Mouse (Mus musculus): ENCODE data around the gene Kcnip2.

Kcnip2 gene

DNA sequence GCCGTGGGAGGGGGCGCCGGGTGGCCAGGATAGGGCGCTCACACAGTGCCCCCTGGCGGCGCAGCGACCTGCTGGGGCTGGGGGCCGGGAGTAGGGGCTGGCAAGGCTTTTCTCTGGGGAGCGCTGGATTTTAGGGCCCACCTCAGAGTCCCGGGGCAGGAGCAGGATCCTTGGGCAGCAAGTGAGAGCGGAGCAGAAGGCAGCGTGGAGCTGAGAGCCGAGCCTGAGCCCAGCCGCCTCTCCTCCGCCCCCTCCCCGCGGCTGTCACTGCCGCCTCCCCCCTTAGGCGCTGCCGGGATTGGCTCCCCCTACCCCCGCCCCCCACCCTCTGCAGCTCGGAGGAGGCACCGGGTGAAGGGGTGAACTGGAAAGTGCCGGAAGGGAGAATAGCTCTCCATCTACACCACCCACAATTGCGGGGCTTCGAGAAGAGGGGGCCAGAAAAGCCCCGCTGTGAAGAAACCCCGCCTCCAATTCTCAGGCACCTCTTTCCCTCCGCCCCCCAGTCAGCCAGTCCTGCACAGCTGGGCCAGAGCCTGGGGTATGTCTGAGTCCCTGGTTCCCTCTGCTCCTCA is at the start of gene Kcnip2:
Kcnip2 (minus strand) TSS at position 231 of the 575 bp plus-strand sequence.
- DNase-seq (ENCODE audit: low spot score in 2 of 2): peak; percentile 54 to 57

DNA sequence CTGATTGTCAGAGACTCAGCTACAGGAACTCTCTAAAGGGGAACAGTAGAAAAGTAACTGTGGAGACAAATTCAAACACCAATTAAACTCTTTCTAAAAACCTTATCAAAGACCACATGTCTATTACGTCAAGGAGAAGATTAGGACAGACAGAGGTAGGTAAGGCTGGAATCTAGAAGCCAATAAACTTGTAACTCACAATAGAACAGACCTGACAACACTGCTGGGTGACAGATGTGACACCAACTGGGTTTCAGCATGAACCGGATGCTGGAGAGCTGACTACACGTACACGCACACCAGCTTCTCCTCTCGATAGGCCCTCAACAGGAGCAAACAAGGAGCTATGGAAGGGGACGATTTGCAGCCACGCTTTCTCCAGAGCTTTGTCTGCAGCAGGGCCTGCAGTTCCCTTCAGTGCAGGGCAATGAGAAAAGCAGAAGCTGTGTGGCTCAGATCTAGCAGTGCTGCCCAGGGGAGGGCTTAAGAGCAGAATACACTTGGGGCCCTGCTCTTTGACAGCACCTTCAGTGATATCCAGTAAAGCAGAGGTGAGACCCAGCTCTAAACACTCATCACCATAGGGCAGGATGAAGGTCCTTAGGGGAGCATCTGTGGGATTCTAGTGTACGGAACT is 39.5 kb upstream of the Kcnip2 start:
- no peak for DNase-seq (ENCODE audit: low spot score in 2 of 2)

DNA sequence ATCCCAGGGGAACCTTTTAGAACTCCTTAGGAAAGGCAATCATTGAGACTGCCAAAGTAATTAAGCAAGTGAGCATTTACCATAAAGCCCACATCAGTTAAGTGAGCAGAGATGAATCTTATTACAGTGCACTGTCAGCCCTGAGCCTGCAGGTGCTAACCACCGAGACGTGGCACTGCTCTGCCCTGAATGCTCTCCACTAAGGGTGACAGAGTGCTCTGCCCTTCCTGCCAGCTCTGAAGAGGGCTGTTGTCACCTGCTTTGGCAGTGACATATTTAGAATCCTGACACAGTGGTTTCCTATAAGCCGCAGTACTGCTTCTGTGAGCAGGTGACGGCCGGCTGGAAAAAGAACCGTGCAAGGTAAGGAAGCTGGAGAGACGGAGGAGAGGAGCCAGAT is 38.7 kb upstream of the Kcnip2 start:
- no peak for DNase-seq (ENCODE audit: low spot score in 2 of 2)

DNA sequence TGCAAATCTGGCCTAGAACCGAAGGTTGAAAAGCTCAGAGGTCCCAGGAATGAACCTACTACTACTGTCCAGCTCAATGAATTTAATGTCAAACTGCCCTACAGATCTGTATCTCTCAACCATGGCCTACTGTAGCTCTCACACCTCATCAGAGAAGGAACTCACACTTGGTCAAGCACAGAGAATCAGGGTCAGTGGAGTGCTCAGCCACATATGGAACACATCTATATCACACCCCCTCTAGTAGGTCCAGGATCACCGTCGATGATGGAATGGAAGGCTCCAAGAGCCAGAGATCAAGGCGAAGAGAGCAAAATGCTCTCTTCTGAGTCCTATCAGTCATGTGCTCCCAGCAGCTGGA is 31.9 kb upstream of the Kcnip2 start:
- DNase-seq (ENCODE audit: low spot score in 2 of 2): no peak

DNA sequence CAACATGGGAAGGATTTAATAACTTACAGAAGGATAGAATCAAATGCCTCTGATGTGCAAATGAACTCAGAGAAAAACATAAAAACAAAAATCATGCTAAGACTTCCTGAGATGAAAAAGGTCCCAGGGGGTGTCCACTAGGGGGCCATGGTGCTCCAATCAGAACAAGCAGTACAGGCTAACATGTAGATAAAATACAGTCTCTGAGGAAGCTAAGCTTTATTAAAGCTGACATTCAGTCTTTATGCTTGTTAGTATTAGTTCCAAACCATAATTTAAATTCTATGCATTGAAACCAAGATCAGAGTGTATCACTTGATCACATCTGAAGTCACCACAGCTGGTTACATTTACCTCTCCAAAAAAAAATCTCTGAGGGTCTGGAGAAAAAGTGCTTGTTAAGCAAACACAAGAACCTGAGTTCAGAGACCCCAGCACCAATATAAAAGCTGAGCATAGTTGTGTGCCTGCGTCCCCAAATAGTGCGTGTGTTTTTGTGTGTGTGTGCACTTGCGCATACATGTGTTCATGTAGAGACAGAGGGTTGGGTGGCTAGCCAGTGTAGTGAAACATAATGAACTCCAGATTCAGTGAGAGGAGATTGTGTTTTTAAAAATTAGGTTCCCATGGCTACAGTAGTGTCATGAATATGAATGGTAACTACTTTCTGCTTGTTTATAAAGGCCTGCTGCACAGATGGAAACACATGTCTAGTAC is 31.3 kb upstream of the Kcnip2 start:
- peak; percentile 26 to 46 for DNase-seq (ENCODE audit: low spot score in 2 of 2)

DNA sequence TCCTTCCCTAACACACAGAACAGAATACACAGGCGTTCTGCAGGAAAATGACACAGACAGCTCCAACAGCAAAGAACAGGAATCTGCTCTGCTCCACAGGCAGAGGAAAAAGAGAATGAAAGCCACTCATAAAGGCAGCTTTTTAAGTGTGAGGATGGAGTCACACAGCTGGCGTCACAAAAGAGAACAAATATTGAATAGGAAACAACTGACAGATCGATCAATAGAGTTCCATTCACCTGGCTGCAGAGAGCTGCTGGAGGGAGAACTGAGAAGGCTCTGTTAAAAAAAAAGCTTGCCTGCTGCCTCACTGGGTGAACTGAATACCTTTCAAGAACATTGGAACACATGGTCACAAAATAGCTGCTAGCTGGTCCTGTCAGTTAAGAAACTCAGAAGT is 28.3 kb upstream of the Kcnip2 start:
- DNase-seq (ENCODE audit: low spot score in 2 of 2): no peak

DNA sequence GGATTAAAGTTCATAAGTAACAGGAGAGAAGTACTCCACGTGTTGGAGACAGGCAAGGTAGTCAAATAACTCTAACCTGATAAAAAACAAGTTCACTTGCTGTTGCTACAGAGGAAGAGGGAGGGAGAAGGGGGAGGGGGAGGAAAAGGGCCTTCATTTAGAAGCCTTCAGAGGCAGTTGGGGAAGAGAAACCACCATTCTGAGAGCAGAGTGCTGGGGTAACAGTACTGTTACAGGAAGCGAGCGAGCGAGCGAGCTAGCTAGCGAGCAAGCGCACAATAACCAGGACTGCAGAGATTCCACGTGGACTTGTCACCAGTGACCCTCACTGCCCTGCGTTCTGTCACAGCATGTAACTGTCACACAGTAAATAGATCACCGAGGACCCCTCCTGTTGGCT is 27.6 kb upstream of the Kcnip2 start:
- no peak for DNase-seq (ENCODE audit: low spot score in 2 of 2)

DNA sequence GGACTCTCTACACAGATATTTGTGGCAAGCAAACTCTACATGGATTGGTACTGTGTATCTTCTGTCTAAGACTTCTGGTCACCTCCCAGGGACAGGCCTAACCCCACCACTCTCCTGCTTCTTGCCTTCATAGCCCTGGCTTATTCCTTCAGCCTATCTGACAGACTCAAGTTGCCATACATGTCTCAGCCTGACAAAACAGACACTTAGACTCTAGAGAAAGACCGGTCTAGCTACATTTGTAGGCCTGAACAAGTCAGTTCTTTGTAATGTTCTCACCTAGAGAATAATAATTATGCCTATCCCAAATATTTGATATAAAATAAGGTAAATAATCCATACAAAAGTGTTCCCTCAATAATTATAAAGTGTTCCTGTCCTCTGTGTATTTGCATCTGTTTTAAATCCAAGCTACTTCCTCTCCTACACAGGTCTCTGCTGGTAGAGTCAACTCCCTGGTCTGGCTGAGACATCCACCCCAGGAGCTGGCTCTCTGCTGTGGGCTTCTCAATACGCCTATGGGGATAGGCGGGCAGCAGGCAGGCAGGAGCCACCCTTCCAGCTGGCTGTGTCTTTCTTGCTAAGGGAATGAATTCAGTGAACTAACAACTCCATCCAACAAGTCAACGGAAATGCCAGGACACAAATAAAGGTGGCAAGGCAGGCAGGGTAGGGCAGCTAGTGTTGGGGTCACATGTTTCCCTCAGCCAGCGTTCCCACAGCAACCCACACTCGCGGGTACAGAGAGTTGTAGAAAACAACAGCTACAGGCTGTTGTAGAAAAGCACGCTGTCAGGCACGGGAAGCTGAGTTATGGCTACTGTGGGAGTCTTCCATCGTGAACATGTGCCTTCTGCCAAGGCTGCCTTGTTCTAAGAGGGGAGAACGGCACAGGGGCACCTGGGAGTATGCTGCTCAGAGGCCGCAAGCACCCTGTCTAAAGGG is 21.5 kb upstream of the Kcnip2 start:
- DNase-seq (ENCODE audit: low spot score in 2 of 2): peak; percentile 21 to 23

DNA sequence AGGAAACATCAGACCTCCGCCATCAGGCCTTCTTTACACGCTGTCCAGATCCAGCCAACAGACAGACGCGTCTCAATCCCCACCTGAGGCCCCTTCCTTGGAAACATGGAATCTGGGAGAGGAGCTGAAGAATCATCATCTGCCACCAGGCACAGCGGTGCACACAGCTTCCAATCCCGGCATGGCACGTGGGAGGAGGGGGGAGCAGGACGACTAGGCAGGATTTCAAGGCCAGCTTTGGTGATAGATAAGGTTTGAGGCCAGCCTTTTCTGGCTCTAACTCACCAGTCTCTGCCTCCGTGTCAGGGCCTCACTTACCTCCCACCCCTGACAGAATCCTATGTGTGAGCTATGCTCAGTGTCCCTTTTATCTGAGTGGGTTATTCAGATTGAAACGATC is 19.6 kb upstream of the Kcnip2 start:
- no peak for DNase-seq (ENCODE audit: low spot score in 2 of 2)

DNA sequence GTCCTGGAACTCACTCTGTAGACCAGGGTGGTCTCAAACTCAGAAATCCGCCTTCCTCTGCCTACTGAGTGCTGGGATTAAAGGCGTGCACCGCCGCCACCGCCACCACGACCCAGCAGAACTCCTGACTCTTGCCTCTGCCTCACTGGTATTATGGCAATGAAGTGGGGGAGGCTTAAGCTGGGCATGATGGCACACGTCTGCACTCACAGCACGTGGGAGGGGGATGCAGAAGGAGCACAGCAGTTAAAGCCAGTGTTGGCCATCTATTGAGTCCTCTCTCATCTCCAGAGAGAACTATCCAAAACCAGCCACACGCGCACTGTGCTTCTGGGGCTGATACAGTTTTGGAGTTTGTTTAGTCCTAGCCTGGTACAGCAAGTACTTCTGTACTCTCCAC is 17.8 kb upstream of the Kcnip2 start:
- DNase-seq (ENCODE audit: low spot score in 2 of 2): no peak

DNA sequence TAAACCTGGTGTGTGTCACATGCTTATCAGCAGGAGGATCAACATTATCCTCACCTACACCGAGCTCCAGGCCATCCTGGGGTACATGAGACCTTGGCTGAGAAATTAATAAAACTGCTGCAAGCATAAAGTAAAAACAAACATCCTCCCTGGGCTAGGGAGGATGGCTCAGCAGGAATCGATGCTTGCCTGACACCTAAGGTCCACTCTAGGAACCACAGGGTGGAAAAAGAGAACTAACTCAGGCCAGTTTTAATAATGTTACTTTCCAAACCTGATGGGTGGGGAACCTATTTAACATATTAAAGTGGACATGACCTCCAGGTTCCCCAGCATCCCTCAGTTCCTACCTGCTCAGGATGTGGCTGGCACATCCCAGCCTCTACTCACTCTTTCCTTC is 14.8 kb upstream of the Kcnip2 start:
- DNase-seq (ENCODE audit: low spot score in 2 of 2): no peak

DNA sequence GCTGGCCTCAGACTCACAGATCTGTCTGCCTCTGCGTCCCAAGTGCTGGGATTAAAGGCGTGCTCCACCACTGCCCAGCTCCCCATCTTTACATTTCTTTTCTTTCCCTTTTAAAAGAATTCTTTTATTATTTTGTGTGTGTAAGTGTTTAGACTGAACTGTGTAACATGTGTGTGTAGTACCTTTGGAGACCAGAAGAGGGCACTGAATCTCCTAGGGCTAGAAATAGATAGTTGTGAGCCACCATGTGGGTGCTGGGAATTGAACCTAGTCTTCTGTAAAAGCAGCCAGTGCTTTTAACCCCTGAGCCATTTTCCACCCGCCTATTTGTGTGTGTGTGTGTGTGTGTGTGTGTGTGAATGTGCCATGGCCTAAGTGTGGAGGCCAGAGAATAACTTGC is 11.9 kb upstream of the Kcnip2 start:
- no peak for DNase-seq (ENCODE audit: low spot score in 2 of 2)

DNA sequence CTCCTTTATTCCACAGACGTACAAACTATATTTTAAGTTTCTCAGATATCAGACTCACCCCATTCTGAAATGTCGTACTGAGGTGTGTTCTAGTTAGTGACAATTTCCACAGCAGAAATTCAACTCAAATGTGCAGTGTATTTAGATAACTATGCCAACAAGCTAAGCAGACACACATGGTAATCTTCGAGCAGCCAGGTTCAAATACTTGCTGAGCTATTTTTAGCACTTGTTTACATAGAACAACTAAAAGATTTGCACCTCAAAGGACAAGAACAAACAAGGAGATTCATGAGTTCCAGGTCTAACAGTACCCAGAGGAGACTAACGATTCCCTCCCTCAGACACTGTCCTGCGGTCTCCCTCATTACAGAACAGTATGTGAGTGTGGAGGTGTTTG is 11.3 kb upstream of the Kcnip2 start:
- no peak for DNase-seq (ENCODE audit: low spot score in 2 of 2)

DNA sequence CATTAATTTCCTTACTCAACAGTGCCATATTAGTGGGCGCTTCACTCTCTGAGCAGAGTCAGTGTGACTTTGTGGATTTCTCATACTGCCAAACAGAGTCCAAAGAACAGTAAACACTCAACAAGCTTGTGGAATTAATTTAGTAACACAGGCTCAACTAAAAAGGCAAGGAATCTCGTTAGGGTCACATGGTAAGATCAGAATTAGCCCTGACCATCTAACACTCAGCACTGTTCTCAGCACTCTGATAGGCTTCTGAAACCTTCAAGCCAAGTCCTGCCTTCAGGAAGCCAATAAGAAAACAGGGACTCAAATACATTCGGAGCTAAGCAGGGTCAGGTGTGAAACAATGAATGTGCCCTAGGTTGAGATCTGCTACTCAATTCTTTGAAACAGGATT is 10.3 kb upstream of the Kcnip2 start:
- no peak for DNase-seq (ENCODE audit: low spot score in 2 of 2)

DNA sequence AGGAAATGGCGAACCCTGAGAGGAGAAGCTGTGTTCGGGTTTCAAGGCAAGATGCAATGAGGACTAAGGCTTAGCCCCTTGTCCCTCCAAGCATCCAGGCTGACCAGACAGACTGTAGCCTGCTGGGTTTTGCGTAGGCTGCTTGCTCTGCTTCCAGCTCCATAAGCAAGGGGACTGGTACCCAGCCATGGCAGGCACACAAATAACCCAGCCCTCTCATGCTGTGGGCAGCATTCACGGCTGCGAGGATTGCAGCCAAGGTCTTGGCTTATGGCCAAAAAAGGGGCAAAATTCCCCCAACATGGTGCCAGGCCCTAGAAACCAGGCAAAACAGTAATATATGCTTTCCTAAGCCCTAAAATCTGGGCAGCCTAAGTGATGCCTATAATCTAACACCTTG is 6.0 kb upstream of the Kcnip2 start:
- no peak for DNase-seq (ENCODE audit: low spot score in 2 of 2)

DNA sequence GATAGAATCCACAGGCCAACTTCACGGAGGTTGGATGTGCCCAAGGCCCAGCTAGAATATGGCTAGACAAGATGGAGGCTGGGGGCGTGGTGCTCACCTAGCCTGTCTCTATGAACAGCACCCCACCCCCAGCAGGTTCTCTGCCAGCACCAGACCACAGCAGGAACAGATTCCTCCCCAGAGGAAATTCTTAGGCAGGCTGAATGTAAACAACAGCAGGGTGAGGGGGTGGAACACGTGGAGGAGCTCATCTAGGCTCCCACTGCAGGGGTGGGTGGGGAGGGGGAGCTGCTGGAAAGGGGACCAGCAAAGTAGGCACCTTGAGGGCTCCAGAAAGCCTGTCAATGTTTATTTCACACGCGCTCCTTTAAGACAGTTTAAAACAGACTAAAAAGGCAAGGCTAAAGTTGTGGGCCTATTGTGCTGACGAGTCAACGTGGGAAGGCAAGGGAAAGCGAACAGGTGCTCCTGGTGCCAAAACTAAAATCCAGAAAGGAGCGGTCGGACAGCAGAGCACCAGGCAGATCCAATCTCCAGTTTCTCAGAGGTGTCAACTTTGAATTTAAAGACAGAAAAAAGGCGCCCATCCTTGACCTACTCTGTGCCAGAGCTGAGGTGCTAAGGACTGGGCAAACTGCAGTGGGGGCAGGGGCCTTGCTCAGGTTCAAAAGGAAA is 2.1 kb upstream of the Kcnip2 start:
- peak; percentile 62 to 75 for DNase-seq (ENCODE audit: low spot score in 2 of 2)

DNA sequence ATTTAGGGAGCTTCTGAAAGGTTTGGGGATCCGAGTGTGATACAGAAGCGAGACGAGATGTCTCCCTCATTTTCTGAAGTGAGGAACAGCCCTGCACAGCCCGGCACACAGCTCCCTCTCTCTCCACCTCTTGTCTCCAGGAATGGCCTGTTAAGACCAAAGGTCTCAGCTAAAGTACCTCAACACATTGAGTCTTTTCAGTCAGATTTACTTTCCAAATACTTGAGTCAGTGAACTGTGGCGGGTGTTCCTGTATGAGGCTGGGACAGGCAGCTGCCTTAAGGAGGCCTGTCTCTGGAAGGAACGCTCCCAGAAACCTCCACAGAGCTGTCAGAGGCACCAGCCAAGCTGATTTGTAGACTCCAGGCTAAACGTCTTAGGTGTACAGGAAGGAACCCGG is 866 bp upstream of the Kcnip2 start:
- DNase-seq (ENCODE audit: low spot score in 2 of 2): peak in 1 of 2 experiments; percentile 18

DNA sequence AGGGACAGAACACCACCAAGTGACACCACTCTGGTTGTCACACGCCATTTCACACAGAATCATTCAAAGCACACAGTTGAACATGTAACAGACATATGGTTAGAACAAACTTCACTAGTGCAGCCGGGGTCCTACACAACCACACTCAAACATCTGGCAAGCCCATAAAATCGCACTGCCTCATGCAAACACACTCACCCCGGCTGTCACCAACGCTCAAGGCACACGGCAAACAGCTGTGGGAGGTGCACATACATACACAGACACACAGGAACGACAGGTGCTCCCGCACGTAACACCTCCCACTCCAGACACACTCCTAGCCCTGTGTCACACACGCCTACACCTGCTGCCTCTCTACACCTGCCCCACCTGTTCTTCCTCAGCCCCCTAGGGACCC is 691 bp downstream of the Kcnip2 start:
- peak in 1 of 2 experiments; percentile 51 for DNase-seq (ENCODE audit: low spot score in 2 of 2)

DNA sequence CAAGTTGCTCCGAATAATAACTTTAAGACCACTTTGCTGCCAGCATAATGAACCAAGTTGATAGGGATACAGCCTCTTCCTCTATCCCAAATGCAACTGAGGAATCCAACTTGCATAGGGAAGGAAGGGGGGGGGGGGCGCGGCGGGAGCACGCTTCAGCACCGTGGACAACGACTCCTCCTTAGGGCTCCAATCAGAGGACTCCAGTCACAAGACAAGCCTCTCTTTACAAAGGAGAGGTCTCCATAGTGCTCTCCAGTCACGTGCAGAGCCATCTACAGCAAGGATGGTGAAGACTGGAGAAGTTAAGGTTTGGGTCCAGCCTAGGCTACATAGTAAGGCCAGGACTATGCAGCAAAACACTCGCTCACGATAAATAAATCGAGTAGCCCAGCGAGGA is 2.1 kb downstream of the Kcnip2 start:
- DNase-seq (ENCODE audit: low spot score in 2 of 2): no peak

DNA sequence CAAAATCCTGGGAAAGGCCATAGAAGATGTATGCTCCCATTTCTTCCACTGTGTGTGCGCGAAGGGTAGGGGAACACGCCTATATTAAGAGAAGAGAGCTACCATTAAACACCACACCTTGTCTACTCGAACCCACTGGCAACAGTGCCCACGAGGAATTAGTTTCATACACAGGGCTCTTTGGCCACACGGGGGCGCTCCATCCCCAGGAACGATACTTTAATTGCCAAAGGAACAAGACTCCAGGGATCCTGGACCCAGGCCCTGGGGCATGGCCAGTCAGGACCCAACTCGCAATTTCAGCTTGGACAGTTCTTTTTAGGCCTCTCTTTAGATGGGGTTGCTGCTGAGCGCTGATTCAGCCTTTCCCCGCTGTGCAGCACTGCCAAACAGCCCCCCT is 2.6 kb downstream of the Kcnip2 start:
- DNase-seq (ENCODE audit: low spot score in 2 of 2): peak; percentile 96

DNA sequence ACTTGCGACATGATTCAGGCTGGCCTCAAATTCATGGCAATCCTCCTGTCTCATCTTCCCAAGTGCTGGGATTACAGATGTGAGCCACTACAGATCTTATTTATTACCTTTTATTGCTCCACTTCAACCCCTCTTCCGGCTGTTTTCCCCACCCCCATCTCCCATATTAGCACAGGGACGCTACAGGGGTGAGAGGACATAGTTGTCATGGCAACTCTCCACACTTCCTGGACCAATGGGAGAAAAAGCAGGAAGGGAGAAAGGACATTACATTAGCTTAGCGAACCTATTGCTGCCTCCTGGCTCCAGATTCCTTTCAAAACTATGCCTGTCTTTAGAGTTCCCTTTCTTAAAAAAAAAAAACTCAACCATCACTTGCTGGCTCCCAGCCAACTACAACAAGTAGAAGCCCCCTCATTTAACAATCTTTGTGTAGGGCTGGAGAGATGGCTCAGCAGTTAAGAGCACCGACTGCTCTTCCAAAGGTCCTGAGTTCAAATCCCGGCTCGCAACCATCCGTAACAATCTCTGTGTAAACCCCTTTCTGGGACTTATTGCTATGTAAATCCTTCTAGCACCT is 3.1 kb downstream of the Kcnip2 start:
- DNase-seq (ENCODE audit: low spot score in 2 of 2): no peak

All from right cerebral cortex, adult 2 months (tissue).